Mouse (Mus musculus) 3T3-L1 (cell line): ENCODE data around the gene Ubqln4.
"Not testable (repeated sequence)": the region's sequence is repeated elsewhere in the genome, so short reads cannot be mapped to it uniquely, and the experiment has no call there.

Source experiments
- DNase-seq: peaks from one replicate; pipeline ENCODE4 v3.0.0-alpha.2; 2015; ENCODE audit warnings: low read depth, low spot score

Gene Ubqln4

GRCm38 (mm10) chr3:88566116-88566515, 12.6 kb downstream of the Ubqln4 start:
- no peak for DNase-seq

- no peak for DNase-seq
Observed at GRCm38 (mm10) chr3:88566536-88567061, 13.0 kb downstream of the Ubqln4 start.

GRCm38 (mm10) chr3:88567892-88568291, 14.3 kb downstream of the Ubqln4 start:
- DNase-seq, result no peak

GRCm38 (mm10) chr3:88568615-88569014, 15.1 kb downstream of the Ubqln4 start:
- no peak for DNase-seq

GRCm38 (mm10) chr3:88569093-88569492, 15.5 kb downstream of the Ubqln4 start:
- DNase-seq, result no peak

GRCm38 (mm10) chr3:88569694-88570093, 16.1 kb downstream of the Ubqln4 start:
- no peak for DNase-seq

- no peak for DNase-seq
Observed at GRCm38 (mm10) chr3:88570341-88570740, 16.8 kb downstream of the Ubqln4 start.

- DNase-seq, result no peak
Observed at GRCm38 (mm10) chr3:88571856-88572255, 18.3 kb downstream of the Ubqln4 start.

- no peak for DNase-seq
Observed at GRCm38 (mm10) chr3:88572835-88573234, 19.3 kb downstream of the Ubqln4 start.

GRCm38 (mm10) chr3:88573810-88574209, 20.3 kb downstream of the Ubqln4 start:
- DNase-seq, result no peak

GRCm38 (mm10) chr3:88575540-88575939, 22.0 kb downstream of the Ubqln4 start, which contains the start of gene Ssr2:
Gene Ssr2 (plus strand): TSS chr3:88575876.
- DNase-seq, result no peak

GRCm38 (mm10) chr3:88577846-88578245, 24.3 kb downstream of the Ubqln4 start:
- DNase-seq, result not testable (repeated sequence)

GRCm38 (mm10) chr3:88578498-88579424, 25.2 kb downstream of the Ubqln4 start:
- DNase-seq, result no peak

- peak; percentile 91 for DNase-seq
Observed at GRCm38 (mm10) chr3:88579454-88580117, 26.0 kb downstream of the Ubqln4 start.

- DNase-seq, result no peak
Observed at GRCm38 (mm10) chr3:88585769-88586168, 32.2 kb downstream of the Ubqln4 start.

- no peak for DNase-seq
Observed at GRCm38 (mm10) chr3:88586640-88587039, 33.1 kb downstream of the Ubqln4 start.

- peak; percentile 51 for DNase-seq
Observed at GRCm38 (mm10) chr3:88590246-88590645, 36.7 kb downstream of the Ubqln4 start.

- DNase-seq, result no peak
Observed at GRCm38 (mm10) chr3:88591044-88591443, 37.5 kb downstream of the Ubqln4 start.

GRCm38 (mm10) chr3:88591950-88592731, 38.6 kb downstream of the Ubqln4 start:
- peak; percentile 88 for DNase-seq

- no peak for DNase-seq
Observed at GRCm38 (mm10) chr3:88592942-88593576, 39.5 kb downstream of the Ubqln4 start.
